Mouse (Mus musculus): ENCODE results near the gene Crlf3.

The Crlf3 gene

GRCm38 (mm10) chr11:80080826-80081728 is at the start of gene Crlf3:
Gene Crlf3, minus strand, starts transcription at chr11:80080991.
- peak; percentile 92 for DNase-seq (ENCODE audit: extremely low read depth, insufficient read length, low spot score)

DNA sequence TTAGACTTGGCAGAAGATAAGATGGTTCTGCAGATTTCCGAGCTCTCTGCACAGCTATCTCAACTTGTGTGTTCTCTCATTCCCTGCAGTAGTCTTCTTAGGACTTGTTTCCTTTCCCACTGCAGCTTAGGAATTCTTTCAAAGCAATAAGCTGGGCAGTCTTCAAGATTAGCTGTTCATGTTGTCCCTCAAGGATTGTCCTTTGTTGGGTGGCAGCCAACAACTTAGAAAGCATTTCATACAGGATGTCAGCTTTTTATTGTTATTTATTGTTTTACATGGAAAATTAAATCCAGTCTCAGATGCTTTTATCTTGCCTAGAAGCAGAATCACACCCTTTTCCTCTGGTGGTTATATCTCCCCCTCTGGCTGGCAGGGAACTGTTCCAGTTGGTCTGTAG is 35.6 kb upstream of the Crlf3 start:
- DNase-seq (ENCODE audit: extremely low read depth, insufficient read length, low spot score): no peak

DNA sequence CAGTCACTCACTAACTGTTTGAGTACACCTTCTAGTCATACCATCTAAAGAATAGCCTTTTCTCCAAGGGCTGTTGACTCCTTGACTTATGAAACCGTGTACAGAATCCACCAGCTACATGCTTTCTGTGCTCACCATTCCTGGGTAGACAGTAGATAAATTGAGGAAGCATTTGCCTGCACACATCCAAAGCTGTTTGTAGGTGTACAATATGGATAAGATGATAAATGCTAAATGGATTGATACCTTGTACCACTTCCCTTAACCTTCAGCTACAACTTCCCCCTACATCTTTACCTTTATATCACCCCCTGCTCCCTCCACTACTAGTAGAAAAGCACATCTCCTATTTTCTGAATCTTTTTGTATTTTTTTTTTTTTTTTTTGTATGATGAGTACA is 23.6 kb upstream of the Crlf3 start:
- no peak for DNase-seq (ENCODE audit: extremely low read depth, insufficient read length, low spot score)

- no peak for DNase-seq (ENCODE audit: extremely low read depth, insufficient read length, low spot score)
These were observed 20.5 kb upstream of the Crlf3 start for GRCm38 (mm10) chr11:80101298-80101697.

DNA sequence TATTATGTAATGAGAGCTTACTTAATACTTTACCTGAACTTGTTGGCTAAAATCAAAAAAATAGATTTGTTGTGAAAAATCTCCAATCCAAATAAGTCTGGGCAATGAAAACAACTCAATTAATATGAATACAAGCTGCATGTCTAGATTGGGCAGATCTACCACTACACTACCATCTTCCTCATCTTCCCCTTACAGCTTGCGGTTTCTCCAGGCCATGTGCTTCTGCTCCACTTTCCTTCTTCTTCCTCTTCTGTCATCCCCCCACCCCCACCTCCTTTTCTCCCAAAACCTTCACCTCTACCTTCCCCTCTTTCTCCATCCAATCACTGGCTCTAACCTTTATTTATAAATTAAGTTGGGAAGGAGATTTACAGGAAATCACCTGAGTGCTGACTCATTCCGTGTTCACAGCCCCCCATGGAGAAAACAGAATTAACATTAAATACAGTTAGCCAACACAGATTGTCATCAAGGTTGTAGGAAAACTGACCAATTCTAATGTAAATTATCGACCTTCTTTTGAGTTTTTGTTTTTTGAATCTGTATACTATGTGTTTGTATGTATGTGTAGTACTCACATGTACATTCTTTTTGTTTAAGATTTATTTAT is 17.8 kb upstream of the Crlf3 start:
- DNase-seq (ENCODE audit: extremely low read depth, insufficient read length, low spot score): no peak

- DNase-seq (ENCODE audit: extremely low read depth, insufficient read length, low spot score): no peak
These were observed 9.9 kb upstream of the Crlf3 start for GRCm38 (mm10) chr11:80090555-80091164.

DNA sequence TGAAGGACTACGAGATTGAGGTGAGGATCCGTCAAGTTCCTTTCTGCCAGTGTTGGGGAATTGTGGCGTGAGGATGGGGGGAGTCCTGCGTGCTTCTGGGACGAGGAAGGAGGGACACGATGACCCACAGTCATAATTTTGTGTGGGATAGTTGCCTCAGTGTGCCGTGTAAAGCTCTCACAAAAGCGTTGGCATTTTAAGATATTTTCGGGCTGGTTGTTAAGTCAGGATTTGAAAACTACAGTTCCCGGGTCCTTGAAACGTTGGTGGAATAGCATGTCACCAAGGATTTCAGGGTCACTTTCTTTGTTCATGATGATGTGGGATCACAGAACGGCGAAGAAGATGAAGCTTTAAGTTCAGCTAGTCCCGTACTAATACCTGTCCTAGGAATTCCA is 9.0 kb upstream of the Crlf3 start:
- no peak for DNase-seq (ENCODE audit: extremely low read depth, insufficient read length, low spot score)

- DNase-seq (ENCODE audit: extremely low read depth, insufficient read length, low spot score): peak; percentile 87
These were observed 8.4 kb upstream of the Crlf3 start, which contains the start of gene Atad5 for GRCm38 (mm10) chr11:80088917-80089816. Gene Atad5, plus strand, starts transcription at chr11:80089400.

DNA sequence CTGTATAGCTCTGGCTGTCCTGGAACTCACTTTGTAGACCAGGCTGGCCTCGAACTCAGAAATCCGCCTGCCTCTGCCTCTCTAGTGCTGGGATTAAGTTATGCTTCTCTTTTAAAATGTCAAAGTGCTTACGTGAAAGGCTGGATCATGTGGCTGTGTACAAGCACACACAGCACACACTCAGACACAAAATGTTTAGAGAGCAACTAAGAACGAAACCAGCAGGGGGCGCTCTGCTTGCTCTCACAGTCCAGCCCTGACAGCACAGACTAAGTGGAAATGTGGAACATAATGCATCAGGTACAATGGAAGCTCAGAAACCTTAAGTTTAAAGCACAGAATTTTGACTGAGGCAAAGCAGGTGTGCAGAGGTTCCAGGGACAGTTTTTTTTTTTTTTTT is 6.1 kb upstream of the Crlf3 start:
- peak; percentile 59 for DNase-seq (ENCODE audit: extremely low read depth, insufficient read length, low spot score)

DNA sequence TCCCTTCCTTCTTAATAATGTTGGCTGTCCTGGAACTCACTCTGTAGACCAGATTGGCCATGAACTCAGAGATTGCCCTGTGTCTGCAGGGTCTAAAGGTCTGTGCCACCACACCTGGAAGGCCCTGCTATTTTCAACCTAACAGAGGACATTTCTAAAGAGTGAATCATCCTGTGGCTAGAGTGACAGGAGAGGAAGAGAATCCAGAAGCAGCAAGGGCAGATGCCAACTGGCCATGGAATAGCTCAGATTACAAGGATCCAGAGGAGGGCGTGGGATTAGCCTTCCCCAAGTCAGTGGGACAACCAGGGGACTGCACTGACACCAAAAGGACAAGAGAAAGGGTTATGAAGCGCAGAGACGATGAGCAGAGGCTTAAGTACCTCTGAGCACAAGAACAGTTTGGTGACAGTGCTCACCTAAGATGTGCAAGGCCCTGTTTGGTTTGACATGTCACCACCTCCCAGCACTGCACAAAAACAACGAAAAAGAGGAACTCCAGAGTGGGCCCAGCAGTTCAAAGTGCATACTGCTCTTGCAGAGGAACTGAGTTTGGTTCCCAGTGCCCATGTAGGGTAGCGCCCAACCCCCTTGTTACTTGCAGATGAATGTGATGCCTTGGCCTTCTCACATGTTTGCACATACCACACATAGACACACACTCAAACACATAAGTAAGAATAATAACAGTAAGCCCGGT is 4.7 kb upstream of the Crlf3 start:
- DNase-seq (ENCODE audit: extremely low read depth, insufficient read length, low spot score): peak; percentile 76

DNA sequence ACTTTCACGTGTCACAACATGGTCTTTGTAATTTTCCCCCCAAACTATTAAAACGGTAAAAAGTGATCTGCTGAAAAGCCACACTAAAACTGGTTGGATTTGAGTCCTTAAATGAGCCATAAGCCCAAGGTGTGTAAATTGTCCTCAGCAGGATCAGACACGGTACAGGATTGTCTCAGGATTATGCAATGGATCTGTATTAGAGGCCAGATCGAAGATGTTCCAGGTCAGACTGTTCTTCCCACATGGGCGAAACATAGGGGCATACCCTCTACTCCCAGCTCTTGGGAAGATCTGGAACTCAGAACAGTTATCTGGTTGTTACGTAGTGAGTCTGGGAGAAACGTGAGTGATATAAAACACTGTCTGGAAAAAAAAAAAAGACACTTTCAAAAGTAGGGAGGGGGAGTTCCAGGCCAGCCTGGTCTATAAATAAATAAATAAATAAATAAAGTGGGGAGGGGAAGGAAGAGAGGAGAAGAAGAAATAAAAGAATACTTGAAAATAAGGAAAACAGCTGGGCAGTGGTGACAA is 1.1 kb upstream of the Crlf3 start:
- no peak for DNase-seq (ENCODE audit: extremely low read depth, insufficient read length, low spot score)

DNA sequence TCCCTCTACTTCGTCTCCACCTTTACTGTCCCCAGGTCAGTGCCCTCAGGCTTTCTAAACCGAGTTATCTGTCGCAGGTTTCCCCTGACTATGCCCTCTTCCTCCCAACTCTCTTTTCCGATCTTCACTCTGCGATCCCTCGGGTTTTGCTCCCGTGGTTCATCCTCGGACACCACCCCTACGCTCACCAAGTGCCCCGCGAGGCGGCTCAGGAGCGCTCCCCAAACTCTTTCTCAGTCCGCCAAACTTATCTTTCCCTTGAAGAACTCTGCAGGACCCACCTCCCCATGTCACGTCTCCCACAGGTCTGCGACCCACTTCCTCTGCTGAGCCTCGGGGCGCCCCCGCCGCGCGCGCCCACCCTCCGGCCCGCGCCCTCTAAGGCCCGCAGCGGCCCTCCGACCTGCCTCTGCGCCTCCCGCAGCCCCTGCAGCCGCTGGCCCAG is 388 bp downstream of the Crlf3 start:
- no peak for DNase-seq (ENCODE audit: extremely low read depth, insufficient read length, low spot score)

DNA sequence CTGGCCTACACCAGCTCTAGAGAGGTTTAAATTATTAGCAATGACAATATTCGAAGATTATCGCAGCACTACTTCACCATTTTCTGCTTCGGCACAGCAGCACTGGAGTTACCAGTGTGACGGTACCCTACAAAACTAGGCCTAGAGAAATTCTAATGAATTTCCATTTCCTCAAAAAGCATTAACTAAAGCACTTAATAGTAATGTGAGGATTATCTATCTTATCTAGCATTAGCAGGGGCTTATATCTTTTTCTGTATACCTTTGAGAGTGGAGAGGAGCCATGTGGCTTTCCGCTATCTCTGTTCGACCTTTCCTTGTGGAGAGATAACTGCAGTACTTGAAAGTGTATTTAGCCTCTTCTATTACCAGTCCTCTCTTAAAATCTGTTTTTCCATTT is 1.0 kb downstream of the Crlf3 start:
- no peak for DNase-seq (ENCODE audit: extremely low read depth, insufficient read length, low spot score)

DNA sequence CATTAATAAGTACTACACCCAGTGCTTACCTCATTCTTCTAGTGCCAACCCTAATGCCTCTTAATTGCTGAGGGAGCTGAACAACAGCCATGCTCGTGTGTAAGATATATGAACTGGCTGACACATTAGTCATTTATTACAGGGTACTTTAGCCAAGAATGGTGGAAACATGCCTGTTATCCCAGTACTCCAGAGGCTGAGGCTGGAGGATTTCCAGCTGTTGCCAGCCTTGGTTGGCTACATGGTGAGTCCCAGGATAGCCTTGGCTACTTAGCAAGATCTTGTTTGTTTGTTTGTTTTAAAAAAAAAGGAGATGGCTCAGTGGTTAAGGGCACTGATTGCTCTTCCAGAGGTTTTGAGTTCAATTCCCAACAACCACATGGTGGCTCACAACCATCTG is 2.0 kb downstream of the Crlf3 start:
- no peak for DNase-seq (ENCODE audit: extremely low read depth, insufficient read length, low spot score)

- no peak for DNase-seq (ENCODE audit: extremely low read depth, insufficient read length, low spot score)
These were observed 2.8 kb downstream of the Crlf3 start for GRCm38 (mm10) chr11:80077784-80078545.

DNA sequence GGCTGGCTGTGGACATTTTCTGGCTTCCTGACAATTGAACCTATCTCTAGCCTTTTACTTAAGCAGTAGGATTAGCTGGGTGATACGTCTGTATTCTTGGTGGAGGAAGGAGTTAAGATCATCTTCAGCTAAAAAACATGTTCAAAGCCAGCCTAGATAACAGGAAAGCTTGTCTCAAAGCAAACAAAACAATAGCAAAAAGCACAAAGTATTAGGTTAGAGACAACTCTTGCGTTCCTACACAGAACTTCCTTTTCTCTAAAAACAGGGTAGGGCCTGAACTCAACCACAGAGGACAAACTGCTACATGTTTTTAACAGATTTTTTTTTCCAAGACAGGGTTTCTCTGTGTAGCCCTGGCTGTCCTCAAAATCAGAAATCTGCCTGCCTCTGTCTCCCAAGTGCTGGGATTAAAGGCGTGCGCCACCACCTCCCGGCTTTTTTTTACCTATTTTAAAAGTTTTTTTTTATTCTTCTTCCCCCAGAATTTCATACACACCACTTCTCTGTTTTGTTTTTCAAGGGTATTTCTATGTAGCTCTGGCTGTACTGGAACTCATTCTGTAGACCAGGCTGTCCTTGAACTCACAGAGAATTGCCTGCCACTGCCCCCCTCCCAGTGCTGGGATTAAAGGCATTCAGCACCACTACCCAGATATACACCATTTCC is 5.0 kb downstream of the Crlf3 start:
- no peak for DNase-seq (ENCODE audit: extremely low read depth, insufficient read length, low spot score)

GRCm38 (mm10) chr11:80072365-80072764 is 8.4 kb downstream of the Crlf3 start:
- DNase-seq (ENCODE audit: extremely low read depth, insufficient read length, low spot score): no peak

DNA sequence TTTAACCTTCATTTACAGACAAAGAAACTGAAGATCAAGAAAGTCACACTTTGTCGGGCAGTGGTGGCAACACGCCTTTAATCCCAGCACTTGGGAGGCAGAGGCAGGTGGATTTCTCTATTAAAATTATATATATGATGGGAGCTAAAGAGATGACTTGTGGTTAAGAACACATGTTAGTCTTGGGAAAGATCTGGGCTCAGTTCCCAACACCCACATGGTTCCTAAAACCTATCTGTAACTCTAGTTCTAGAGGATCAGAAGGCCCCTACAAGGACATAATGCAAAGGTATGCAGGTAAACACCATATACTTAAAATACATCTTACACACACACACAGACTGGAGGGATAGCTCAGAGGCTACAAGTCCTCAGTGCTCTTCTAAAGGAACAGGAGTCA is 9.8 kb downstream of the Crlf3 start:
- no peak for DNase-seq (ENCODE audit: extremely low read depth, insufficient read length, low spot score)
